Mouse (Mus musculus): ENCODE data around the gene Slc5a1.

DNA sequence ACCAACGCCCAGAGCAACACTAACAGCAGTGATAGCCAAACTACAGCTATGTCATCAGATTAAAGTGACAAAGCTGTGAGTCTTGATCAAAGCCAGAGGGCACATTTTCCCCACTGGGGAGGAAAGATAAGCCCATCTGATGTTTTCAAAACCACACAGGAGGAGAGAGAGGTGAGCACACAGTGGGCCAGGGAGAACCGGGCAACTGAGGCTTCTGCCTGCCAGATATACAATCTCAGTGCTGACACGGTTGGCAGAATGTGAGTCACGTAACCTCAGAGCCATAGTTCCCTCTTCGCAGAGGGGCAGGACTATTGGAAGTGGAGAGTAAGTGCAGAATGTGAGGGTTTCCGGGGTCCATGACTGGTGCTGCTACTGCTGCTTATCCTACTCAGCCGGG lies 89.5 kb downstream of the Slc5a1 start:
- no peak for TF ChIP-seq POLR2A (IDR thresholded peaks at IDR 0.05; ENCODE audit: insufficient read depth, low read depth, low read length)
- no peak for TF ChIP-seq CTCF (IDR thresholded peaks at IDR 0.05)
- no peak for TF ChIP-seq EP300 (IDR thresholded peaks at IDR 0.05; ENCODE audit: insufficient read depth, low read depth, low read length)
